Mouse (Mus musculus): ENCODE data around the gene Ky. TPM values are rescaled to one million over a fixed set of nuclear protein-coding genes. Genes with fewer than 3 reads are reported as not detected.

Ky gene
- total RNA-seq (2015; ENCODE audit: low replicate concordance) (not detected in 2 replicates), total RNA-seq (2017; ENCODE audit: low replicate concordance) (not detected in 2 replicates)

DNA sequence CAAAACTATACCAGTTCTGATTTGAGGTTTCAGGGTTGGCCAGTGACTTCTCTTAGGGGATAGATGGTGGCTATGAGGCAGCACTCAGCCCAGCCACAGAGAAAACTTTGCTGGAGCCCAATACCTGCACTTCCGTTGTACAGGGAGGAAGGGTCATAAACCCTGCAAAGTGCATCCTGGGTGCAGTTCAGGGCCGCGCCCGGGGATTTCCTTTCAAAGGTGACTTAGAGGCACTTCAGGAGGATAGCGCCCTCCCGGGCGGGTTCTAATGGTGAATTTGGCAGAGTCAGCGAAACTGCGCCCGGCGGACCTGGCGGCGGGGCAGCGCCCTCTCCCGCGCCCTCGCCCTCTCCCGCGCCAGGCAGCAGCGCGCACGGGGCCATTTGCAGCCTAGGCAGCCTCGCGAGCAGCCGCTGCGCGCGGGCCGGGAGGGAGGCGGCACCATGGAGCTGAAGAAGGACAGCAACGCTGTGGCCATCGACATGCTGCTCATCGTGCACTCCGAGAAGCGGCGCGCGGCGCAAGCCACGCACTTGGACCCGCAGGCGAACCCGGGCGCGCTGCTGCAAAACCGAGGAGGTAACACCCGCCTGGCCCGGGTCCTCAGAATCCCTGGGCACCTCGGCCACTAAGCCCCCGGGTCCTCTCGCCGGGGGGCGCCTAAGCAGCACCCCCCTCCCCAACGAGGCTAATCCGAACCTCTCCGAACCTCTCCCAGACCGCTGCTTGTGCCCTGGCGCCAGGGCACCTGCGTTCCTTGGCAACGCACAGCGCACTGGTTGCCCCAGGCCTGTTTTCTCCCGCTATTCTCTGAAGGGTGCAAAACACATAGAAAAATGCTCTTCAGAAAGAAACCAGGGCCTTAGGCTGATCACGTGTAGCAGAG lies at the start of gene Ky:
Gene Ky (plus strand): TSS at position 51 of the 886 bp plus-strand sequence.
- ATAC-seq (replicated peaks; ENCODE audit: low FRiP score, poor library complexity, severe bottlenecking), result no peak

DNA sequence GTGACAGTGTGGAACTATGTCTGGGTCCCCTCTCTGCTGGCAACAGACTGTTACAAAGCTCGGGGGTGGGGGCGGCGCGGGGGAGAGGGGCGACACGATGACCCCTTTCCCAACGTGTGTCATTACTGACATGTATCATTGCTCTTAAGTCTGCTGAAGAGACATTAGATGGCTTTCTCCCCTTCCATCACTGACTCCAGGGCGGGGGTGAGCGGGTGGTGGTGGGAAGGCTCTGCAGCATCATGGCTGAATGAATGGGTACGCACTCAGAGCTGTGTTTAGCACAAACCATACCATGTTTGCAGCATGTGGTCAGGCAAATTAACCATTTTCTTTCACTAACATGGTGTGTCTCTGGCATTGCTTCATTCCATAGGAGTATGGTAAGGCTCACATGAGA lies 43.3 kb upstream of the Ky start:
- no peak for ATAC-seq (replicated peaks; ENCODE audit: low FRiP score, poor library complexity, severe bottlenecking)

DNA sequence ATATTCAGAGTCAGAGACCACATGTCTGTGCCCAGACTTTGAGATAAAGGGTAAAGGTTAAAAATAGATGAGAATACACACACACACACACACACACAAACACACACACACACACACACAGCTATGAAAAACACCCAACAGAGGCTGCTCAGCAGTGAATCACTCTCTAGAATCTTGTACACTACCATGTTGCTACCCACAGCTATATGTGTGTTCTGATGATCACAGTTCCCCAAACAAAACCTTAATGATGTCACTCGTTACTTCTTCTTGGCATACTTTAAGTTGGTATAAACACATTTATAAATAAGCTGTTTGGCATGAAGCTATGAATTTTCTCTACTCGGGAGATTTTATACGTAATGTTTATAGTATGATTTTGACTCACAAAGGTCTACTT lies 40.5 kb upstream of the Ky start:
- no peak for ATAC-seq (replicated peaks; ENCODE audit: low FRiP score, poor library complexity, severe bottlenecking)

DNA sequence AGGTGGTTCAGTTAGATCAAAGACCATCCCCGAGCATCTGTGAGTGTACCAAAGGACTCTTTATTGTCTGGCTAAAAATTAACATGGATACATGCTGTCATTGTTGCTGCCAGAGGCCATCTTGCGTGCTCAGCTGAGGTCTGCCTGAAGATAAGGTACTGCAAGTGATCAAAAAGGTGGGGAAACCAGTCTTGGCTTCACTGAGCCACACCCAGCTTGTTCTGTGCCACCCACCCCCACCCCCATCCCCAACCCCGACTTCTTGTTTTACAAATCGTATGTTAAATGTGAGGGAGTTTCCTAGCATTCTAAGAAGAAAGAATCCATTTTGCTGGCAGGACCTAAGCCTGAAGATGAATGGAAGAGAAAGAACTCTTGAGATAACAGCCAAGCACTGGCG lies 39.8 kb upstream of the Ky start:
- ATAC-seq (replicated peaks; ENCODE audit: low FRiP score, poor library complexity, severe bottlenecking), result no peak

DNA sequence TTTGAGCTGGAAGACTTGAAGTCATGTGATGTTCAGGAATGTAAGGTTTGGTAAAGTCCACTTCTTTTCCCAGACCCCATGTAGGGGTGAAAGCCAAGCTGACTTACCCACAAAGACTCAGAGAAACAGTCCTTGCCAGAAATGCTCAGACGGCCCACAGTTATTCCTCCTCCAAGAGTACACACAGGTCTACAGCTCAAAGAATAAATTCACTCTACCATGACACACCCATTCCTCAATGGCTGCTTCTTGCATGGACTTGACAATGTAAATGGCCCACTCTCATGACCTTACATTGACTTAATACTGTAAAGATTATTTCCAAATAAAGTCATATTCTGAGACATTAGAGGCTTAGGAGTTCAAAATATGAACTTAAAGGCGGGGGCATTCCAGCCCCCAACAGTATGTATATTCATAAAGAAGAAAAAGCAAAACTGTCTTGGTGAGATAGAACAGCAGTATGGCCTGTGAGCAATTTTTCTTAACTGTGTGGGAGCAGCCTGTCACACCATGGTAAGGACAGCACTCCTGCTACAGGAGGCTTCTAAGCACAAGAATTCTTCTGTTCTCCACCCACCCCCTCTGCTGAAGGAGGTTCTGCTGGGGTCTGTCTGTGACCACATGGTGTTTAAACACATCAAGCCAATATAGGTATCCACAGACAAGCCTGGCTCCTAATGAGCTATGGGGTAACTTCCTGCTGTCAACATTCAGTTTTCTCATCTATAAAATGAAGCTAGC lies 35.3 kb upstream of the Ky start:
- no peak for ATAC-seq (replicated peaks; ENCODE audit: low FRiP score, poor library complexity, severe bottlenecking)

DNA sequence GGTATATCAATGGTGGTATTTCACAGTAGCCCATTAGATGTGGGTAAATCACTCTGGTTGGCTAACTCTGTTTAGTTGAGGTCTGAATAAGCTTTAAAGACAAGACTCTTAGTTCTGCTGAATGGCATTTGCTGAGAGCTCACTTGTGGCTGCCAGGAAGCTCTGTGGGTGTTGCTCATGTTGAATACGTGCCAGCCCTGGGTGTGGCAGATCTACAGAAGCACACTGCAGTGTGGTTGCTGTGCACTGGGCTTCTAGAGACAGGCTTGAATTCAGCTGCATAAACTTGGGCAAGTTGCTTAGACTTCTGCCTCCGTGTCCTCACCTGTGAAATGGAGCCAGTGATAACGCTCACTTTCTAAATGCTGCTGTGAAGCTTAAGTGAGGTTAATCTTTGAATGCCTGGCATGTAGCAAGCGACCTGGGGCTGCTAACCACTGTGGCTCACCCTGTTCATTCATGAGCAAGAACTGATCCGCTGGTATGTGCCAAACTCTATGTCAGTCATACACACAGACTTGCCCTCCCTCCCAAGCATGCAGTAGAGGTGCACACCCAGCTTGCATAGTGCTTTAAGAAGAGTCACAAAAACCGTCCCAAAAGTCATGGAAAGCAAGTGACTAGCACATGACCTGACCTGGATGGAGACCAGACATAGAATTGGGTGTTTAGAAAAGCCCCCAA lies 27.6 kb upstream of the Ky start:
- ATAC-seq (replicated peaks; ENCODE audit: low FRiP score, poor library complexity, severe bottlenecking), result no peak

DNA sequence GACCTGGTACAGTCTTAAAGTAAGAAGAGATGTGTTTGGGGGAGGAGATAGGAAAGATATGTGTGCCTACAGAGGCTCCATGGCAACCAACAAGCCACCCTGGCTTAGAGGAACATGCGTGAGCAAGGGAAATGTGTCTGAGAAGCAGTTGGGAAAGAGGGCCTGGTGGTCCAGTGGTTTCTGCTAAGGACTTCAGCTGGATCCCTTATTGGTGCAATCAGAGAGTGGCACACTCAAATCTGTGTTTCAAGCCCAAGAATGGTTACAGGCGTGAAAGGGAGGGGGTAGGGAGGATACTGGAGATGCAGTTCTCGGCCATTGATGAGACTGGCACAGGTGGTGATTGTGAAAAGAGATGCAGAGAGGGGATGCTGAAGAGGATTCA lies 27.1 kb upstream of the Ky start:
- no peak for ATAC-seq (replicated peaks; ENCODE audit: low FRiP score, poor library complexity, severe bottlenecking)

DNA sequence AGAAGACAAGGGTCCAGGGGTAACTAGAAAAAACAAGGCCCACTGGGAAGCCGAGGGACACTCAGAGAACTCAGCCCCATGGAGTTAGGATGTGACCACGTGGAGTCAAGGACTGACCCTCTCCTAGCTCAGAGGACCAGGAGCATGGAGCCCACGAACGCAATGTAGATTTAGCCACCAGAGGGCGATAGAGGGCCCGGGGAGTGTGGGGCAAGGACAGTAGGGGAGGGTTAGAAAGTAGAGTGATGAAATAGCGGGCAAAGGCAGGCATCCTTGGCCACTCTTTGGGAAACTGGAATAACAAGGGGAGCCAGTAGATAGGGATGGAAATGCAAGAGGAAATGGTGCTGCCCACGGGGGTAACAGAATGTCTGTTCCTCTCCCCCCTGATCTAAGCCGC lies 26.5 kb upstream of the Ky start:
- no peak for ATAC-seq (replicated peaks; ENCODE audit: low FRiP score, poor library complexity, severe bottlenecking)

DNA sequence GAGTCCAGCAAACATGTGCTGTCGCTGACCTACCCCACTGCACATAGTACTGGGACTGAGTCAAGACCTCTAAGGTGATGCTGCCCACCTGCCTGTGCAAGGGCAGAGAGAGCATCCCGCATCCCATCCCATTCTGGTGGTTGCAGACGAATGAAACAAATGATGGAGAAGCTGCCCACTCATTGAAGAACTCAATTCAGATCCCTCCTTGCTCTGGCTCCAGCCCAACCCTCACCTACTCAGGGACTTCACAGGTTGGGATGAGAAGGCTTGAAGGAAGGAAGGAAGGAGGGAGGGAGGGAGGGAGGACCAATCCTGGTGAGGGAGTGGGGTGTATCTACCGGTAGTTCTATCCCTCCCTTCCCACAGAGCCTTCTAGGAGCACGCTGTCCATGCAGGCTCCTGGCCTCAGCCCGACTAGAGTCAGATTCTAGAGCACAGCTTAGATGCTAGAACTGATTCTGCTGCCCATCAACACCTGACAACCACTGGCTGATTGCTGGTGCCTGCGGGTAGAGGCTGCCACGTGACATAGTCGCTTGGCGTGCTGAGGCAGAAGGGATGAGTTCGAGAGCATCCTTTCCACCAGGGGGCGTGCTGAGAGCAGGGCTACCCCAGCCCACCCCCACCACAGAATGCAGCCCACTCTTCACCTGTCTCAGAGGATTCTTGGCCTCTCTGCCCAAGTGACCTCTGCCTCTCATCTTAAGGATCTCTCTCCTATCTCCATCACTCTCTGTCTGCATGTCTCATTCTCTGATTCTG lies 13.3 kb upstream of the Ky start:
- no peak for ATAC-seq (replicated peaks; ENCODE audit: low FRiP score, poor library complexity, severe bottlenecking)

DNA sequence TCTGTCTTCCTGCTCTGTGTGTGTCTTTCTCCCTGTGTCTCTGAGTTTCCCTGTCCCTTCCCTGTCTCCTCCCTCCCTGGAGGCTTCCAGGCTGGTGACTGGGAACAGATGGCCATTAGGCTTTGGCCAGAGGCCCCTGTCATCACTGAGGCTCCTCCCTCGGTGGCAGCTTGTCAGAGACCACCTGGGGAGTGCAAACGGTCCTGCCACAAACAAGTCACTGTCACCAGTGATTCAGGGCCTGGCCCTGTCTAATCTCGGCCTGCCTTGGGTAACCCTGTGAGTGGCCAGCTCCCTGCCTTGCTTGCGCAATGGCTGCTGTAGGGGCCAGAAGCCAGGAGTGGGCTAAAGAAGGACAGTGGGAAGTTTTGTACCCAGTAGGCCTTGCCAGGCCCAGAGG lies 12.5 kb upstream of the Ky start:
- ATAC-seq (replicated peaks; ENCODE audit: low FRiP score, poor library complexity, severe bottlenecking), result no peak

DNA sequence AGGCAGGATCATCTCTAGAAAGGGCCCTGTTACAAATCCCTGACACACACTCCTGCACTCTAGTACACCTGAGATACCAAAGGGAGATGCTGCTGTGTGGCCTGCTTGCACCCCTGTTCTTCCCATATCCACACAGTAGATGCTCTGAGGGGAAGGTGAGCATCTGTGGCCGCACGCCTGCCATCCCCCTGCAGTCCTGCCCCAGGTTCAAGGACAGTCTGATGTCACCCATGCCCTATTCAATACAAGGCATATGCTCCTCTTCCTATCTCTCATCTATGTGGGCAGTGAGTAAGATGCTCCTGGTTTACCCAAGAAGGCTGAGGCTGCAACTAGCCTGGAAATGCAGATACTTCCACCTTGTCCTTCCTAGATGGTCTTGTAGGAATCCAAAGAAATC lies 11.6 kb upstream of the Ky start:
- ATAC-seq (replicated peaks; ENCODE audit: low FRiP score, poor library complexity, severe bottlenecking), result no peak

DNA sequence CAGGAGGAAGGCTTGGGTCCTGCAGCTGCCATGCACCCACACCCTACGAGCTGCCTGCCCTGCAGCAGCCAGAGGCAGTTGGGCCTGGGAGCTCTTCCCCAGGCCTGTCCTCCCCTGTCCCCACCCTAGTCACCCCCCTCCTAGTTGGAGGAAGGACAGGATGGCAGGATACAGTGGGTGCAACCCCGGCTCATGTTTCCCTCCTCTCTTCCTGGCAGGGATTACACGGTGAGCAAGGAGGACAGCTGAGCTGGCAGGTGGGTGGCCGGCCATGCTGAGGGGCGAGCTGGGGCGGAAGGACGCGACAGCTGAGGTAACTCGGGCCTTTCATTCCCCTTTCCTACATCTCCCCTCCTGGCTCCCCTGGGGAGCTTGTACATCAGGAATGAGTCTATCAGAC lies 11.1 kb upstream of the Ky start:
- ATAC-seq (replicated peaks; ENCODE audit: low FRiP score, poor library complexity, severe bottlenecking), result no peak

DNA sequence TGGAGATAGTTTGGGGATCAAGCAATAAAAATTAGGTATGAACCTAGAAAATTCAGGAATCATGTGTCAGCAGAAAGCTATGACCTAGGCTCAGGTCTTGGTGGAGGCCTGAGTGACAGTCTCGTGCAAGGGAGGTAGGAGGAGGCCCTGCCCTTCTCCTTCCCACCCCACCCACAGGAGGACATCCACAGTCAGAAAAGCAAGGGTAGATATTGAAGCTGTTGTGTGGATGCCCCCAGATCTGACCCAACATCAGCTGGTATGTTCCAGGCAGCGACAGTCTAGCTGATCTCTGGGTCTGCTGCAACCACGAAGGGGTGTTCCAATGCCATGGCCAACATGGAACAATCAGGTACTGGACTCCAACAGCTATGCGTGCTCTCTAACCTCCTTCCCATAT lies 10.3 kb upstream of the Ky start:
- ATAC-seq (replicated peaks; ENCODE audit: low FRiP score, poor library complexity, severe bottlenecking), result no peak

DNA sequence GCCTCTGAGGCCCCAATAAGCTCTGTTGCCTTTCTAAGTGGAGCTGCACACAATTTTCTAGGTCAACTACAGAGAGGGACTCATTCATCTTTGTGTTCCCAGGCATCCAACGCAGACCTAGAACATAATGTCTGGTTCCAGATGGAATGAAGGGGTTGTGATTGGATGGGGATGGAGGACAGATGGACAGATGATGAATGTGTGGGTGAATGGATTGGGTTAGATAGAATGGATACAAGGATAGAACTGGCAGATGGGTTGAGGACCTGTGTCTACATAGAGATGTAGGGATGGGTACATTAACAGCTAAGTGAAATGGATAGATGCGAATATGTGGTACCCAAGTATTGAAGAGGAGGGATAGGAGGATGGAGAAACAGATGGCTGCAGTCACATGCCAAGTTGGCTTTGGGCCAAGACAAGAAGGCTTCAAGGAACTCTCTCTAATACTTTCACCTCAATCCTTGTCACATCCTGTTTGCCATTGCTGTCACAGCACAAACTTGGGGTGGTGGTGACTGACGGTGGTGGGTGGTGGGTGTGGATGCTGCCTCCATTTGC lies 9.0 kb upstream of the Ky start:
- no peak for ATAC-seq (replicated peaks; ENCODE audit: low FRiP score, poor library complexity, severe bottlenecking)

DNA sequence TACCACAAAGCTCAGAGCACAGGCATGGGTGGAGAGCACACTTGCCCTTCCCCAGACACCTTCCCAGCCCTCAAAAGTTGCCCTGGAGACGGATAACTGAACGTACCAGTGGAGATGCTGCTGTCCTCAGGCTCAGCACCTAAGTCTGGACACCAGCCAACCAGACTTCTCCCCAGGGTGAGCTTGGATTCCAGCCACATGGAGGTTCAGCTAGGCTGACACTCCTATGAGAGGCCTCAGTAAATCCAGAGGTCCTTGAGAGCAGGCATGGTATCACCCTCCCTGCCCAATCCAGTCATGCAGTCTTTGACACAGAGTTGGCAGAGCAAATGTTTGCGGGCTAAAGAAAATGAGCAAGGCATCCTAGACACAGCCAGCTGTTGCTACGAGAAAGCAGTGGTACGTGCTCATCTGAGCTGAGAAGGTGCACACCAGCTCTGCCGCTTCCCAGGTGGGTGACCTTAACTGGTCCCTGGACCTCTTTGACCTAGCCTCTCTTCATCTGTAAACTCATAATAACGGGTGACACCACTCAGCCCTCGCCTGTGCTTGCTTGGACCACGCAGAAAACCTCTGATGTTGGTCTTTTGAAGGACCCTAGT lies 8.4 kb upstream of the Ky start:
- no peak for ATAC-seq (replicated peaks; ENCODE audit: low FRiP score, poor library complexity, severe bottlenecking)

DNA sequence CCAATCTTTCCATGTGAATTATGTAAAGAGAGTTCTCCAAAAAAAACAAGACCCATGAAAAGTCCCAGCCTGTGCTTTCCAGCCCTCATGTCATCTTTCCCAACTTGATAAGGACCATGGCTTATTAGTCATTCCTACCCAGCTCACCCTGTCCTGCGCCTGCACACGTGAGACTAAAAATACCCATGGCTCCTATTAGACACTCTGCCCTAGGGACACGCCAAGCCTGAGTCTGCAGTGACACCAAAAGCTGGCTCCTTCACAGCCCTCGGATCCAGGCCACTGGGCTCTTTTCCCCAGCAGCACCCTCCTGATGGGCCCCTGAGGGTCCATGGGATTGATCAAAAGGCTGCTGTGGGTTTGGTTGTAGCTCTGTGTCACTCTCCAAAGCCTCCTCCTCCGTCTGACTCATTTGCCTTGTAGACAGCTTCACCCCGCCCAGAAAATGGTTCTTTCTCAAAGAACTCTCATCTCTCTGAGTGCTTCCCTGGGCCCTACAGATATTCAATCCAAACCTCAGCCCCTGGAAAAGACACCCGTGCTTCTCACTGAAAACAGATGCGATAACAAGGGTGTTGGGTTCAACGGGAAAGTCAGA lies 7.6 kb upstream of the Ky start:
- no peak for ATAC-seq (replicated peaks; ENCODE audit: low FRiP score, poor library complexity, severe bottlenecking)

DNA sequence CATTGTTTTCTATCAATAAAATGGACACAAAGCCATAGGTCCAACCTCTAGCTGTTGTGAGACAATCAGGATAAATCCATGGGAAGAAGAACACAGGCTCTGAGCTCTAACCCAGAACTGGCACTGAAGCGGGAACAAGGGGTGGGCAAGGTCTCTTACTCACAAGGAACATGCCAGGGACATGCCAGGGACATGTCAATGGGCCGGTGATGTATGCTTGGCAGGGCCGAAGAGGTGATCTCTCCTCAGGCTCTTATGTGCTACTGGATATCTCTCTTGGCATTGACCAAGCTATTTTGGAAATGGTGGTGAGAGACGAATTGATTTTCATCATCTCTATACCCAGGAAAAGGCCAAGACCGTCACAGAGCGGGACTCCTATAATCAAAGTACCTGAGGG lies 6.8 kb upstream of the Ky start:
- ATAC-seq (replicated peaks; ENCODE audit: low FRiP score, poor library complexity, severe bottlenecking), result no peak

DNA sequence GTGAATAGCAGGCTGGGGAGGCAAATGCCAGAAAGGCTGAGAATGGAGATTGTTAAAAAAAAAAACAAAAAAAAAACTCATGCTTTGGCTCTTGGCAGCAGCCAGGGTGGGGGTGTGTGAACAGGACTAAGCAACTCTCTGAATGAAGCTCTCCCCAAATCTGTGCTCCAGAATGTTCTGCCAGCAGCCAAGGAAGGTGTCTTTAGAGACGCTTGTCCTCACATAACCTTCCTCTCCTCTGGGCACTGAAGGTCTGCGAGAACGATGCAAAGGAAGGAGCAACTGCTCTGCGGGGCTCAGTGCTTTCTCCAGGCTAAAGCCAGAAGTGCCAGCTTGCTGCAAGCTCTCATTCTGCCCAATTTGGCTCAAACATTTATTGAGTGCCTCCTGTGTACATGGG lies 6.3 kb upstream of the Ky start:
- no peak for ATAC-seq (replicated peaks; ENCODE audit: low FRiP score, poor library complexity, severe bottlenecking)

DNA sequence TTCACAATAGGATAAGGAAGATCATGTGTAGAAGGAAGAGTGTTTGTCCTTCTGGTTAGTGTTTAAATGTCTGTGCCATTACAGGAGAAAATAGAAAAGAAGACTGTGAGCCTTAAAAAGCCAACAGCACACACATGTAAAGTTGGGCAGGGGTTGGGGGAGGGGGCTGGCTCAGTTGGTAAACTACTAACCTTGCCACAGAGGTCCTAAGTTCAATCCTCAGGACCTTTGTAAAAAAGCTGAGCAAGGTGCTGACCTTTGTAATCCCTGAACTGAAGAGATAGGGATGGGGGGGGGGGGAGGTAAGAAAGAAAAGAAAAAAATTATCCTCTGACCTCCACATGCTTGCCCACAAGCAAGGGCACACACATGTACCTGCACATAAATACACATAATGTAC lies 5.8 kb upstream of the Ky start:
- ATAC-seq (replicated peaks; ENCODE audit: low FRiP score, poor library complexity, severe bottlenecking), result no peak

All from erythroid progenitor cell, adult 5-6 weeks (primary cell).